9 mouse cellular contexts compared by ENCODE assay signal in genomic region chr5:29388181-29388943, GRCm38 (mm10). TPM values are rescaled to one million over a fixed set of nuclear protein-coding genes. Genes with fewer than 3 reads are reported as not detected.
DNase-seq lines count a peak whose midpoint lies in the region; ATAC-seq and TF ChIP-seq lines count a peak whose summit lies in the region.
"Had no signal": no experiment of that assay in that cellular context is flagged by ENCODE, and none has a peak within 500 bp of the region (broad histone marks: within the 10 kb centered on the region; RNA-seq: fewer than 3 reads in every experiment).

No protein-coding gene starts in this region.

- no peak for TF ChIP-seq CTCF in kidney, adult 2 months (conservative IDR thresholded peaks at IDR 0.05; ENCODE audit: insufficient read depth, insufficient read length, low read depth, low read length)

- no peaks in the 10 kb centered on the region for H3K36me3 ChIP-seq in kidney, embryonic 15.5 days
- H3K36me3 ChIP-seq in kidney, adult 2 months (ENCODE audit: control insufficient read depth, insufficient read depth, low read length) = no peaks in the 10 kb centered on the region
- H3K36me3 ChIP-seq in intestine, embryonic 15.5 days = no peaks in the 10 kb centered on the region
- H3K36me3 ChIP-seq in forebrain, embryonic 12.5 days (replicated peaks) = no peaks in the 10 kb centered on the region
- H3K36me3 ChIP-seq: hindbrain, embryonic 15.5 days had no signal

- no peak overlapping the region for H3K4me3 ChIP-seq in kidney, embryonic 15.5 days (replicated peaks)
- H3K4me3 ChIP-seq in kidney, adult 2 months (ENCODE audit: insufficient read depth, low read depth, low read length) = no peak overlapping the region
- no peak overlapping the region for H3K4me3 ChIP-seq in intestine, embryonic 15.5 days (replicated peaks)
- H3K4me3 ChIP-seq in forebrain, embryonic 12.5 days (replicated peaks) = no peak overlapping the region
- H3K4me3 ChIP-seq: hindbrain, embryonic 15.5 days had no signal

- H3K4me1 ChIP-seq in kidney, embryonic 15.5 days = peaks cover 13% of the 10 kb centered on the region
- no peaks in the 10 kb centered on the region for H3K4me1 ChIP-seq in kidney, adult 2 months (ENCODE audit: control insufficient read depth, insufficient read depth, low read length)
- H3K4me1 ChIP-seq in intestine, embryonic 15.5 days (replicated peaks) = 0 out of 2 replicates have a peak, but pooled peaks cover 9% of the 10 kb centered on the region
- H3K4me1 ChIP-seq in forebrain, embryonic 12.5 days = no peaks in the 10 kb centered on the region
- H3K4me1 ChIP-seq: hindbrain, embryonic 15.5 days had no signal

- TF ChIP-seq POLR2A in kidney, adult 2 months (IDR thresholded peaks at IDR 0.05; ENCODE audit: low read depth, low read length) = no peak

- 0 out of 2 replicates have a peak overlapping the region, but pooled peaks have one; percentile 9 for H3K4me2 ChIP-seq in kidney, embryonic 15.5 days
- no peak overlapping the region for H3K4me2 ChIP-seq in intestine, embryonic 15.5 days (replicated peaks)
- H3K4me2 ChIP-seq in forebrain, embryonic 12.5 days = no peak overlapping the region
- H3K4me2 ChIP-seq: hindbrain, embryonic 15.5 days had no signal

- WGBS in kidney, embryonic 15.5 days = 24% methylated on average over 7 of the region's 7 CpGs
- WGBS in kidney, adult 2 months = 19% methylated on average over 7 of the region's 7 CpGs
- 31% methylated on average over 7 of the region's 7 CpGs for WGBS in intestine, embryonic 15.5 days
- 64% methylated on average over 7 of the region's 7 CpGs for WGBS in forebrain, embryonic 12.5 days

- peak; percentile 56 for ATAC-seq in kidney, embryonic 15.5 days (replicated peaks; ENCODE audit: low FRiP score)
- ATAC-seq in intestine, embryonic 15.5 days = peak; percentile 78
- ATAC-seq in forebrain, embryonic 12.5 days (ENCODE audit: low FRiP score) = no peak

- no peak overlapping the region for H3K9ac ChIP-seq in kidney, embryonic 15.5 days
- H3K9ac ChIP-seq in intestine, embryonic 15.5 days = no peak overlapping the region
- H3K9ac ChIP-seq in forebrain, embryonic 12.5 days = no peak overlapping the region
- H3K9ac ChIP-seq: hindbrain, embryonic 15.5 days had no signal

- H3K27ac ChIP-seq in kidney, embryonic 15.5 days = peak overlapping the region; percentile 77
- no peak overlapping the region for H3K27ac ChIP-seq in kidney, adult 2 months (ENCODE audit: insufficient read depth, low read depth, low read length)
- peak overlapping the region; percentile 33; the same call in 1 of the 2 replicates for H3K27ac ChIP-seq in intestine, embryonic 15.5 days
- H3K27ac ChIP-seq in forebrain, embryonic 12.5 days = no peak overlapping the region
- H3K27ac ChIP-seq: hindbrain, embryonic 15.5 days had no signal

- H3K9me3 ChIP-seq in kidney, embryonic 15.5 days (replicated peaks) = no peaks in the 10 kb centered on the region
- no peaks in the 10 kb centered on the region for H3K9me3 ChIP-seq in intestine, embryonic 15.5 days
- no peaks in the 10 kb centered on the region for H3K9me3 ChIP-seq in forebrain, embryonic 12.5 days
- H3K9me3 ChIP-seq: hindbrain, embryonic 15.5 days had no signal

- DNase-seq in kidney, adult 2 months = no peak
- DNase-seq in gastrocnemius, postnatal 10 days = peak; percentile 10
- peak; percentile 23 for DNase-seq in mesoderm, embryonic 11.5 days (ENCODE audit: low read depth, low spot score)
- no peak for DNase-seq in thymus, postnatal 10 days (ENCODE audit: low spot score in 2 of 2)
- DNase-seq in left cerebral cortex, adult 18-20 months (ENCODE audit: low spot score in 2 of 2) = no peak

- H3K27me3 ChIP-seq in kidney, embryonic 15.5 days = no peaks in the 10 kb centered on the region
- no peaks in the 10 kb centered on the region for H3K27me3 ChIP-seq in kidney, adult 2 months (replicated peaks; ENCODE audit: control insufficient read depth, insufficient read depth, low read length)
- no peaks in the 10 kb centered on the region for H3K27me3 ChIP-seq in intestine, embryonic 15.5 days (replicated peaks)
- peaks cover 16% of the 10 kb centered on the region for H3K27me3 ChIP-seq in forebrain, embryonic 12.5 days
- H3K27me3 ChIP-seq: hindbrain, embryonic 15.5 days had no signal

RNA-seq across cellular contexts. Expression of gene Lmbr1, which starts 10.2 kb away (rescaled TPM):
- 11.5 and 12.2 TPM in 2 replicates for polyA plus RNA-seq in kidney, embryonic 15.5 days (2015; fragmentation: Nextera tagmentation; extraction: Ambion mirVana)
- polyA plus RNA-seq in kidney, adult 2 months (2012; rRNA removed) = 3.9 and 4.4 TPM in 2 replicates
- 10 to 100 TPM in 1 of 2 experiments, 1 to 10 TPM in 1; 9.5 to 11.4 TPM for total RNA-seq in gastrocnemius, postnatal 10 days (2021)
- polyA plus RNA-seq in intestine, embryonic 15.5 days (2015; fragmentation: Nextera tagmentation; extraction: Ambion mirVana) = 9.9 and 12.3 TPM in 2 replicates
- total RNA-seq in left cerebral cortex, adult 18-20 months (2021) = 10 to 100 TPM; 31.0 to 32.9 TPM
- polyA plus RNA-seq in forebrain, embryonic 12.5 days (2016; fragmentation: Nextera tagmentation; extraction: Ambion mirVana) = 15.5 and 16.6 TPM in 2 replicates

RNA-seq across cellular contexts. Expression of gene Nom1, which starts 46.1 kb away (rescaled TPM):
- polyA plus RNA-seq in kidney, embryonic 15.5 days (2015; fragmentation: Nextera tagmentation; extraction: Ambion mirVana) = 25.9 and 29.3 TPM in 2 replicates
- 4.8 and 6.8 TPM in 2 replicates for polyA plus RNA-seq in kidney, adult 2 months (2012; rRNA removed)
- total RNA-seq in gastrocnemius, postnatal 10 days (2021) = 10 to 100 TPM; 11.8 to 13.6 TPM
- polyA plus RNA-seq in intestine, embryonic 15.5 days (2015; fragmentation: Nextera tagmentation; extraction: Ambion mirVana) = 28.0 and 31.0 TPM in 2 replicates
- total RNA-seq in left cerebral cortex, adult 18-20 months (2021) = 10 to 100 TPM; 23.4 to 23.5 TPM
- polyA plus RNA-seq in forebrain, embryonic 12.5 days (2016; fragmentation: Nextera tagmentation; extraction: Ambion mirVana) = 27.4 and 28.3 TPM in 2 replicates

Comparison
In these comparisons a context has a peak if more than half of its experiments do, and no peak if none do; other contexts are left out.
1. H3K27ac ChIP-seq: peak in kidney, embryonic 15.5 days (single experiment) and intestine, embryonic 15.5 days (single experiment); none in kidney, adult 2 months (single experiment) and forebrain, embryonic 12.5 days (single experiment).
2. DNase-seq: peak in gastrocnemius, postnatal 10 days (single experiment) and mesoderm, embryonic 11.5 days (single experiment); none in kidney, adult 2 months (single experiment), thymus, postnatal 10 days (0 of 2) and left cerebral cortex, adult 18-20 months (0 of 2).